Mouse (Mus musculus): ENCODE data around the gene Dnajc25. TPM values are rescaled to one million over a fixed set of nuclear protein-coding genes. Genes with fewer than 3 reads are reported as not detected.

Gene Dnajc25
- polyA plus RNA-seq, 1 experiment: 3.3 TPM

GRCm38 (mm10) chr4:59016922-59017321, 22.1 kb downstream of the Dnajc25 start:
- Histone ChIP-seq H3K4me1 (ENCODE audit: control insufficient read depth, insufficient read depth, low read length) (no peaks in the 10 kb centered on the region), H3K4me3 (ENCODE audit: insufficient read depth, low read length) (no peak overlapping the region), H3K27ac (ENCODE audit: insufficient read depth, low read length) (no peak overlapping the region)
- no peak for TF ChIP-seq POLR2A (IDR thresholded peaks at IDR 0.05; ENCODE audit: extremely low read depth, insufficient read depth, low read length)
- no peak for TF ChIP-seq CTCF (IDR thresholded peaks at IDR 0.05; ENCODE audit: extremely low read depth, insufficient read depth, low read length)

GRCm38 (mm10) chr4:59034325-59034917, 39.6 kb downstream of the Dnajc25 start:
- Histone ChIP-seq H3K27ac (ENCODE audit: insufficient read depth, low read length) (no peak overlapping the region), H3K4me3 (ENCODE audit: insufficient read depth, low read length) (peak overlapping the region; percentile 76), H3K4me1 (ENCODE audit: control insufficient read depth, insufficient read depth, low read length) (peaks cover 6% of the 10 kb centered on the region; the same call in 1 of the 2 replicates)
- TF ChIP-seq CTCF (IDR thresholded peaks at IDR 0.05; ENCODE audit: extremely low read depth, insufficient read depth, low read length): no peak
- TF ChIP-seq POLR2A (IDR thresholded peaks at IDR 0.05; ENCODE audit: extremely low read depth, insufficient read depth, low read length): no peak

- peak within 1 kb of the TSS; percentile 76 for H3K4me3 ChIP-seq (ENCODE audit: insufficient read depth, low read length)
- peak within 1 kb of the TSS; percentile 89 for H3K27ac ChIP-seq (ENCODE audit: insufficient read depth, low read length)
- TF ChIP-seq POLR2A (IDR thresholded peaks at IDR 0.05; ENCODE audit: extremely low read depth, insufficient read depth, low read length) (peak; percentile 34; the same call in 1 of the 2 replicates), CTCF (IDR thresholded peaks at IDR 0.05; ENCODE audit: extremely low read depth, insufficient read depth, low read length) (no peak)
- peaks cover 6% of the 10 kb centered on the region; the same call in 1 of the 2 replicates for H3K4me1 ChIP-seq (ENCODE audit: control insufficient read depth, insufficient read depth, low read length)
Observed at GRCm38 (mm10) chr4:59034918-59035785, 40.3 kb downstream of the Dnajc25 start, which contains the start of gene Gng10. TSS of gene Gng10 (plus strand) at chr4:59035088.

GRCm38 (mm10) chr4:59035786-59036350, 41.0 kb downstream of the Dnajc25 start:
- H3K27ac ChIP-seq (ENCODE audit: insufficient read depth, low read length): no peak overlapping the region
- H3K4me3 ChIP-seq (ENCODE audit: insufficient read depth, low read length): peak overlapping the region; percentile 76
- peaks cover 6% of the 10 kb centered on the region; the same call in 1 of the 2 replicates for H3K4me1 ChIP-seq (ENCODE audit: control insufficient read depth, insufficient read depth, low read length)
- TF ChIP-seq POLR2A (IDR thresholded peaks at IDR 0.05; ENCODE audit: extremely low read depth, insufficient read depth, low read length) (no peak), CTCF (IDR thresholded peaks at IDR 0.05; ENCODE audit: extremely low read depth, insufficient read depth, low read length) (no peak)

- H3K27ac ChIP-seq (ENCODE audit: insufficient read depth, low read length): no peak overlapping the region
- H3K4me3 ChIP-seq (ENCODE audit: insufficient read depth, low read length): peak overlapping the region; percentile 76; the same call in 1 of the 2 replicates
- TF ChIP-seq CTCF (IDR thresholded peaks at IDR 0.05; ENCODE audit: extremely low read depth, insufficient read depth, low read length) (peak; percentile 62), POLR2A (IDR thresholded peaks at IDR 0.05; ENCODE audit: extremely low read depth, insufficient read depth, low read length) (no peak)
- H3K4me1 ChIP-seq (ENCODE audit: control insufficient read depth, insufficient read depth, low read length): peaks cover 6% of the 10 kb centered on the region; the same call in 1 of the 2 replicates
Observed at GRCm38 (mm10) chr4:59036490-59037127, 41.7 kb downstream of the Dnajc25 start.

GRCm38 (mm10) chr4:59037525-59037924, 42.7 kb downstream of the Dnajc25 start:
- Histone ChIP-seq H3K4me1 (ENCODE audit: control insufficient read depth, insufficient read depth, low read length) (peaks cover 6% of the 10 kb centered on the region; the same call in 1 of the 2 replicates), H3K4me3 (ENCODE audit: insufficient read depth, low read length) (no peak overlapping the region), H3K27ac (ENCODE audit: insufficient read depth, low read length) (no peak overlapping the region)
- TF ChIP-seq CTCF (IDR thresholded peaks at IDR 0.05; ENCODE audit: extremely low read depth, insufficient read depth, low read length) (no peak), POLR2A (IDR thresholded peaks at IDR 0.05; ENCODE audit: extremely low read depth, insufficient read depth, low read length) (no peak)

- H3K4me3 ChIP-seq (ENCODE audit: insufficient read depth, low read length): no peak overlapping the region
- TF ChIP-seq CTCF (IDR thresholded peaks at IDR 0.05; ENCODE audit: extremely low read depth, insufficient read depth, low read length) (no peak), POLR2A (IDR thresholded peaks at IDR 0.05; ENCODE audit: extremely low read depth, insufficient read depth, low read length) (no peak)
- no peak overlapping the region for H3K27ac ChIP-seq (ENCODE audit: insufficient read depth, low read length)
- peaks cover 6% of the 10 kb centered on the region; the same call in 1 of the 2 replicates for H3K4me1 ChIP-seq (ENCODE audit: control insufficient read depth, insufficient read depth, low read length)
Observed at GRCm38 (mm10) chr4:59040397-59041287, 45.8 kb downstream of the Dnajc25 start.

- H3K4me1 ChIP-seq (ENCODE audit: control insufficient read depth, insufficient read depth, low read length): no peaks in the 10 kb centered on the region
- H3K4me3 ChIP-seq (ENCODE audit: insufficient read depth, low read length): no peak overlapping the region
- H3K27ac ChIP-seq (ENCODE audit: insufficient read depth, low read length): no peak overlapping the region
- TF ChIP-seq POLR2A (IDR thresholded peaks at IDR 0.05; ENCODE audit: extremely low read depth, insufficient read depth, low read length) (no peak), CTCF (IDR thresholded peaks at IDR 0.05; ENCODE audit: extremely low read depth, insufficient read depth, low read length) (no peak)
Observed at GRCm38 (mm10) chr4:59043074-59043473, 48.2 kb downstream of the Dnajc25 start.
